Mouse (Mus musculus) heart, postnatal 0 days (tissue): ENCODE results near the gene Slc39a11. TPM values are rescaled to one million over a fixed set of nuclear protein-coding genes. Genes with fewer than 3 reads are reported as not detected.

Source experiments
- ATAC-seq: fragments of 200-750 bp; cut with Nextera tagmentation; 2 replicates; pipeline ENCODE4 v1.8.0; 2017; ENCODE audit warnings: low read depth, moderate number of reproducible peaks, moderate library complexity; ENCODE audit not compliant: insufficient read depth
- DNase-seq: peaks from one replicate; pipeline ENCODE4 v3.0.0-alpha.2; 2016; ENCODE audit warnings: low spot score
- H3K27ac ChIP-seq: fragments of 300-500 bp; sonication (generic); 2 replicates; pipeline ENCODE4 v1.5.1; 2014; ENCODE audit warnings: low read depth, mild to moderate bottlenecking
- H3K27me3 ChIP-seq: fragments of 300-500 bp; sonication (generic); 2 replicates; pipeline ENCODE4 v1.6.1; 2014; ENCODE audit warnings: low read length, mixed read lengths; ENCODE audit not compliant: control insufficient read depth, insufficient read depth
- H3K36me3 ChIP-seq: fragments of 300-500 bp; sonication (generic); replicated peaks from 2 replicates; pipeline ENCODE4 v1.6.1; 2014; ENCODE audit warnings: low read length, mixed read lengths; ENCODE audit not compliant: control insufficient read depth, insufficient read depth
- H3K4me1 ChIP-seq: fragments of 300-500 bp; sonication (generic); 2 replicates; pipeline ENCODE4 v1.6.1; 2014; ENCODE audit warnings: antibody characterized with exemption; ENCODE audit not compliant: control insufficient read depth, insufficient read depth
- H3K4me2 ChIP-seq: fragments of 300-500 bp; sonication (generic); 2 replicates; pipeline ENCODE4 v1.6.1; 2014; ENCODE audit warnings: low read depth, mild to moderate bottlenecking, low read length, moderate library complexity
- H3K4me3 ChIP-seq: fragments of 300-500 bp; sonication (generic); 2 replicates; pipeline ENCODE4 v1.5.1; 2014; ENCODE audit warnings: low read depth, low read length
- H3K9ac ChIP-seq: fragments of 300-500 bp; sonication (generic); replicated peaks from 2 replicates; pipeline ENCODE4 v1.6.1; 2014; ENCODE audit warnings: low read depth, low read length, mixed read lengths
- H3K9me3 ChIP-seq: fragments of 300-500 bp; sonication (generic); replicated peaks from 2 replicates; pipeline ENCODE4 v1.6.1; 2016; ENCODE audit warnings: low read length; ENCODE audit not compliant: control insufficient read depth
- CTCF ChIP-seq: IDR thresholded peaks from 2 replicates; pipeline ENCODE4 v1.5.1; 2016; ENCODE audit warnings: antibody characterized with exemption, control low read depth, low read depth
- EP300 ChIP-seq: IDR thresholded peaks from 2 replicates; pipeline ENCODE4 v1.6.1; 2016; ENCODE audit warnings: antibody characterized with exemption, low read depth
- WGBS: fragments of 180-500 bp; shearing (Covaris S2); extraction: QIAGEN DNeasy Blood & Tissue Kit; methylation state at CpG from one replicate; pipeline ENCODE4 v1.1.7; 2014; 5-methylcytosine and 5-hydroxymethylcytosine counted together
- polyA plus RNA-seq: library from polyadenylated mRNA; unstranded; fragments of >200 nt; fragmentation: Nextera tagmentation; extraction: Ambion mirVana; gene quantifications from 2 replicates; pipeline ENCODE4 v1.2.1, GENCODE M21; 2015
- total RNA-seq: library from RNA; depleted of rRNA; stranded (reverse); fragments of >200 nt; gene quantifications from 2 replicates; pipeline ENCODE4 v1.2.3, GENCODE M21; 2014; ENCODE audit warnings: low replicate concordance

Gene Slc39a11
- total and polyA plus RNA-seq, 2 experiments from 2014 or later, result 8.6 to 16.3 TPM

- Histone ChIP-seq H3K36me3 (no peaks in the 10 kb centered on the region), H3K4me1 (no peaks in the 10 kb centered on the region), H3K9me3 (no peaks in the 10 kb centered on the region), H3K4me2 (no peak overlapping the region), H3K9ac (no peak overlapping the region), H3K27ac (no peak overlapping the region), H3K4me3 (no peak overlapping the region), H3K27me3 (no peaks in the 10 kb centered on the region)
- WGBS, result 80% methylated on average over 17 of the region's 17 CpGs
- DNase-seq (no peak), ATAC-seq (no peak)
- no peak for TF ChIP-seq CTCF
- TF ChIP-seq EP300, result no peak
Observed at GRCm38 (mm10) chr11:113267516-113268230, 382.2 kb downstream of the Slc39a11 start.

- Histone ChIP-seq H3K9me3 (no peaks in the 10 kb centered on the region), H3K27me3 (no peaks in the 10 kb centered on the region), H3K4me2 (no peak overlapping the region), H3K4me1 (no peaks in the 10 kb centered on the region), H3K4me3 (no peak overlapping the region), H3K9ac (no peak overlapping the region), H3K36me3 (no peaks in the 10 kb centered on the region), H3K27ac (no peak overlapping the region)
- no peak for ATAC-seq
- TF ChIP-seq EP300 (no peak), CTCF (no peak)
- WGBS, result 39% methylated on average over 4 of the region's 4 CpGs
- no peak for DNase-seq
Observed at GRCm38 (mm10) chr11:113266706-113267105, 383.2 kb downstream of the Slc39a11 start.

- no peaks in the 10 kb centered on the region for H3K36me3 ChIP-seq
- H3K4me1 ChIP-seq, result no peaks in the 10 kb centered on the region
- H3K27ac ChIP-seq, result no peak overlapping the region
- ATAC-seq (no peak), DNase-seq (no peak)
- H3K9me3 ChIP-seq, result no peaks in the 10 kb centered on the region
- no peaks in the 10 kb centered on the region for H3K27me3 ChIP-seq
- WGBS, result 51% methylated on average over 3 of the region's 3 CpGs
- H3K9ac ChIP-seq, result no peak overlapping the region
- H3K4me2 ChIP-seq, result no peak overlapping the region
- TF ChIP-seq CTCF, result no peak
- TF ChIP-seq EP300, result no peak
- no peak overlapping the region for H3K4me3 ChIP-seq
Observed at GRCm38 (mm10) chr11:113265567-113265966, 384.3 kb downstream of the Slc39a11 start.

- TF ChIP-seq EP300 (no peak), CTCF (no peak)
- no peaks in the 10 kb centered on the region for H3K36me3 ChIP-seq
- H3K27ac ChIP-seq, result no peak overlapping the region
- WGBS, result 79% methylated on average over 7 of the region's 7 CpGs
- no peak for ATAC-seq
- no peak overlapping the region for H3K9ac ChIP-seq
- DNase-seq, result no peak
- no peaks in the 10 kb centered on the region for H3K9me3 ChIP-seq
- H3K4me1 ChIP-seq, result no peaks in the 10 kb centered on the region
- H3K4me3 ChIP-seq, result no peak overlapping the region
- no peaks in the 10 kb centered on the region for H3K27me3 ChIP-seq
- no peak overlapping the region for H3K4me2 ChIP-seq
Observed at GRCm38 (mm10) chr11:113263971-113264370, 385.9 kb downstream of the Slc39a11 start.

GRCm38 (mm10) chr11:113262062-113262461 is 387.8 kb downstream of the Slc39a11 start:
- DNase-seq (no peak), ATAC-seq (no peak)
- TF ChIP-seq EP300 (no peak), CTCF (no peak)
- no peaks in the 10 kb centered on the region for H3K9me3 ChIP-seq
- H3K36me3 ChIP-seq, result no peaks in the 10 kb centered on the region
- no peaks in the 10 kb centered on the region for H3K4me1 ChIP-seq
- H3K27ac ChIP-seq, result no peak overlapping the region
- H3K4me3 ChIP-seq, result no peak overlapping the region
- WGBS, result 23% methylated on average over 8 of the region's 8 CpGs
- H3K27me3 ChIP-seq, result no peaks in the 10 kb centered on the region
- H3K4me2 ChIP-seq, result no peak overlapping the region
- no peak overlapping the region for H3K9ac ChIP-seq

- Histone ChIP-seq H3K4me3 (no peak overlapping the region), H3K27me3 (no peaks in the 10 kb centered on the region), H3K9ac (no peak overlapping the region), H3K4me1 (no peaks in the 10 kb centered on the region), H3K27ac (no peak overlapping the region), H3K4me2 (no peak overlapping the region), H3K36me3 (no peaks in the 10 kb centered on the region), H3K9me3 (no peaks in the 10 kb centered on the region)
- DNase-seq (no peak), ATAC-seq (no peak)
- TF ChIP-seq EP300 (no peak), CTCF (no peak)
- WGBS, result 57% methylated on average over 4 of the region's 4 CpGs
Observed at GRCm38 (mm10) chr11:113261421-113261820, 388.5 kb downstream of the Slc39a11 start.
